Mouse (Mus musculus): ENCODE results near the gene Afap1l2. TPM values are rescaled to one million over a fixed set of nuclear protein-coding genes. Genes with fewer than 3 reads are reported as not detected.

Afap1l2 gene
- polyA plus RNA-seq, 1 experiment from 2014 or later, result 2.7 TPM

DNA sequence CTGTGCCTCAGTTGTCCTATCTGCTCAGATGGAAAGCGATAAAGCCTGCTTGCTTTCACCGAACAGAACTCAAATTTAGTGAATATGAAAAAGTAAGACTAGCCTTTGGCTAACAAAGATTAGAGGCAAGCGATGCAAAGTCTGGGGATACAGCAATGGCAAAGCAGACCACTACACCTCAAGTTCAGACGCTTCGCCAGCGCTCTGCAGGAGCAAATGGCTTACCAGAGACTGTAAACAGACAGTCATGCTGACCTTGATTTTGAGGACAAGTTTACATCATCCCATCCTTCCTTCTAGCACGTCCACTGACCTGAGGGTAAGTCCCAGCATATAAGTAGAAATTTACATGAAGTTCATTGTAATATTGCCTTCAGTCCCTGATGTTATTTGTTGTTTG lies 61.8 kb downstream of the Afap1l2 start:
- H3K4me2 ChIP-seq, result no peak overlapping the region
- H3K4me3 ChIP-seq, result no peak overlapping the region
- H3K27ac ChIP-seq, result no peak overlapping the region
- WGBS, result 93% methylated on average over 7 of the region's 7 CpGs
- ATAC-seq, result no peak
- H3K36me3 ChIP-seq (ENCODE audit: poor library complexity, severe bottlenecking), result no peaks in the 10 kb centered on the region
- H3K9me3 ChIP-seq (replicated peaks), result no peaks in the 10 kb centered on the region
- H3K27me3 ChIP-seq, result no peaks in the 10 kb centered on the region
- no peaks in the 10 kb centered on the region for H3K4me1 ChIP-seq
- no peak overlapping the region for H3K9ac ChIP-seq

DNA sequence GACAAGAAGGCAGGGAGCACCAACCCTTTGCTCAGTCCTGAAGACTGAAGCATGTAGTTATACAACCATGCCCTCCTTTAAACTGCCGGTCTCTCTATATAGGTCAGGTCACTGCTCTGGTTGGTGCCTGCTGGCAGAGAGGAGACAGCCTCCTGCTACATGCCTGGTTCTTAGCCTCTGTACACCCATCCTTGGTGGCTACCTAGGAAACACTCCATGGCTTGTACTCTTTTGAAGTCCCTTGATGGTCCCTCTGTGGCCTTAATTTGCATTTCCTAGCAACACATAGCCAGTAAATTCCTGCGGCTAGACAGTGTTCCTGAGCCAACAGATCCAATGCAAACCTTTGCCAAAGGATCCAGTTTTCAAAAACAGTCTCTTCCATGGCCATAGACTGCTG lies 62.4 kb downstream of the Afap1l2 start:
- Histone ChIP-seq H3K4me3 (no peak overlapping the region), H3K36me3 (ENCODE audit: poor library complexity, severe bottlenecking) (no peaks in the 10 kb centered on the region), H3K27ac (no peak overlapping the region), H3K9me3 (replicated peaks) (no peaks in the 10 kb centered on the region), H3K9ac (no peak overlapping the region), H3K27me3 (no peaks in the 10 kb centered on the region), H3K4me1 (no peaks in the 10 kb centered on the region), H3K4me2 (no peak overlapping the region)
- ATAC-seq, result no peak
- 85% methylated on average over 2 of the region's 2 CpGs for WGBS

- WGBS, result 96% methylated on average over 3 of the region's 3 CpGs
- Histone ChIP-seq H3K9ac (no peak overlapping the region), H3K9me3 (replicated peaks) (no peaks in the 10 kb centered on the region), H3K36me3 (ENCODE audit: poor library complexity, severe bottlenecking) (no peaks in the 10 kb centered on the region), H3K27ac (no peak overlapping the region), H3K4me2 (no peak overlapping the region), H3K4me1 (no peaks in the 10 kb centered on the region), H3K27me3 (no peaks in the 10 kb centered on the region), H3K4me3 (no peak overlapping the region)
- no peak for ATAC-seq
These were observed 63.2 kb downstream of the Afap1l2 start for GRCm38 (mm10) chr19:56944826-56945225.

- Histone ChIP-seq H3K4me2 (no peak overlapping the region), H3K9me3 (replicated peaks) (no peaks in the 10 kb centered on the region), H3K4me3 (no peak overlapping the region), H3K27ac (no peak overlapping the region), H3K27me3 (no peaks in the 10 kb centered on the region), H3K9ac (no peak overlapping the region), H3K36me3 (ENCODE audit: poor library complexity, severe bottlenecking) (no peaks in the 10 kb centered on the region), H3K4me1 (no peaks in the 10 kb centered on the region)
- ATAC-seq, result no peak
- WGBS, result 86% methylated on average over 9 of the region's 9 CpGs
These were observed 63.8 kb downstream of the Afap1l2 start for GRCm38 (mm10) chr19:56944211-56944610.

DNA sequence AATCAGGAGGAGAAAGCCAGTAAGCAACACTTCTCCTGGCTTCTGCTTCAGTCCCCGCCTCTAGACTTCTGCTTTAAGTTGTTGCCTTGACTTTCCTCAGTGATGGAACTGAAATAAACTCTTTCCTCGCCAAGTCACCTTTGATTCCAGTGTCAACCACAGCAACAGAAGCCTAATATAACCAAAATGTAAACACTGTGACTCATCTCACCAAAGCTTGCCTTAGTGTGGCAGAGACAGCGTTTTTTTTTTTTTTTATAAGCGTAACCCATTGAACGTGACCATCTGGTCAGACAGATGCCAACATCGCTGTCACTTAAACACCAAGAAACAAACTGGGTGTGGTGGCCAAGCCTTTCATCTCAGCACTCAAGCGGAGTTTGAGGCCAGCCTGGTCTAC lies 65.8 kb downstream of the Afap1l2 start:
- ATAC-seq, result no peak
- no peaks in the 10 kb centered on the region for H3K4me1 ChIP-seq
- H3K9ac ChIP-seq, result no peak overlapping the region

DNA sequence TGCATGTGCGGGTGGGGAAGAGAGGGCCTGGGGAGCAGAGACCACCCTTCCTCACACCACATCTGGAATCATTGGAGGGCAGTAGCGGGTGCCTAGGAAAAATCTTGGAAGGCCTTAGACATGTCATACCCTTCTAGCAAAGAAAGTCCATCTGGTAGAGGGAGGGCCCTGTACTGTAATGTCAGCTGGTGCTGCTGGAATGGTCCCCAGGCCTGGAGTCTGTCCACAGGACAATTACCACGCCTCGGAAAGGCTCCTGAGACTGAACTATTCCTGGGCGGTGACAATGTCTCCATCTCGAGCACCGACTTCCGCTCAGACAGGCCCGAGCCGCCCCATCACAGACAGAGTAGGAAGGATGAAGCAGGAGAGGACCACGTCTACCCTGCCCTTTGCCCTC lies 67.5 kb downstream of the Afap1l2 start:
- no peak overlapping the region for H3K9ac ChIP-seq
- WGBS, result 96% methylated on average over 11 of the region's 11 CpGs
- no peak overlapping the region for H3K4me3 ChIP-seq

More for the DNA sequence above, 65.8 kb downstream of the Afap1l2 start:
- H3K36me3 ChIP-seq (ENCODE audit: poor library complexity, severe bottlenecking), result no peaks in the 10 kb centered on the region
- H3K4me2 ChIP-seq, result no peak overlapping the region
- H3K9me3 ChIP-seq (replicated peaks), result no peaks in the 10 kb centered on the region
- no peak overlapping the region for H3K27ac ChIP-seq
- 93% methylated on average over 7 of the region's 7 CpGs for WGBS
- H3K4me3 ChIP-seq, result no peak overlapping the region
- H3K27me3 ChIP-seq, result no peaks in the 10 kb centered on the region

DNA sequence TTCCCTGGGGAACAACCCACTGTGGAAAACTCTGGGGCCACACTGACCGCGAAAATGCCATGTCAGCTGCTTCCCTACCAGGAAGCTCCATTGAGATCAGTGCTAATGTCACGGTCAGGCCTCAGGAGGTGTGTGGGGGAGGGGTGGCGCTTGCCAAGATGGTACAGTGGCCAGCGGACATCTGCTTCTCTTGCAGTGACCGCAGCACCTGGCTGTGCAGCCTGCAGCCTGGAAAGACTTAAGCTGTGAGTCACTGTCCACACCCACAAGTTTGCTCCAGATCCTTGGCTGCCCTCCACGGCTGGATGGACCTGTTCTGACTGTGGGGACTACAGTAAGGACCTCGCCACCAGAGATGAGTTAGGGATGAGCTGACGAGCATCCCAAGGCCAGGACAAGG lies 68.2 kb downstream of the Afap1l2 start:
- ATAC-seq, result no peak

More for the DNA sequence above, 67.5 kb downstream of the Afap1l2 start:
- no peak overlapping the region for H3K4me2 ChIP-seq
- no peaks in the 10 kb centered on the region for H3K4me1 ChIP-seq
- no peak overlapping the region for H3K27ac ChIP-seq
- H3K27me3 ChIP-seq, result no peaks in the 10 kb centered on the region
- ATAC-seq, result no peak
- no peaks in the 10 kb centered on the region for H3K36me3 ChIP-seq (ENCODE audit: poor library complexity, severe bottlenecking)
- no peaks in the 10 kb centered on the region for H3K9me3 ChIP-seq (replicated peaks)

DNA sequence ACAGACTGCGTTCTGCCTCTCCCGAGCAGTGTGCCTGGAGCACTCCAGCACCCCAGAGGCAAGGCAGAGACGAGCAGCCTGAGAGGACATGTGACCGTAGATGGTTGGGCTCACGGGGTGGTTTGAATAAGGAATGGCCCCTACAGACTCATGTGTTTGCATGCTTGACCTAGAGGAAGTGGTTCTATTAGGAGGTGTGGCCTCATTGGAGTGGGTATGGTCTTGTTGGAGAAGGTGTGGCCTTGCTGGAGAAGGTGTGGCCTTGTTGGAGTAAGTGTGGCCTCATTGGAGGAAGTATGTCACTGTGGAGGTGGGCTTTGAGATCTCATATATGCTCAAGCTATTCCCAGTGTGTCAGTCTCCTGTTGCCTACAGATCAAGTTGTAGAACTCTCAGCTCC lies 70.1 kb downstream of the Afap1l2 start:
- H3K27ac ChIP-seq, result no peak overlapping the region
- no peak for ATAC-seq
- no peaks in the 10 kb centered on the region for H3K4me1 ChIP-seq
- H3K4me2 ChIP-seq, result no peak overlapping the region
- no peaks in the 10 kb centered on the region for H3K27me3 ChIP-seq
- H3K36me3 ChIP-seq (ENCODE audit: poor library complexity, severe bottlenecking), result no peaks in the 10 kb centered on the region
- no peaks in the 10 kb centered on the region for H3K9me3 ChIP-seq (replicated peaks)
- 91% methylated on average over 5 of the region's 5 CpGs for WGBS
- no peak overlapping the region for H3K9ac ChIP-seq
- no peak overlapping the region for H3K4me3 ChIP-seq

More for the DNA sequence above, 68.2 kb downstream of the Afap1l2 start:
- no peaks in the 10 kb centered on the region for H3K36me3 ChIP-seq (ENCODE audit: poor library complexity, severe bottlenecking)
- H3K4me2 ChIP-seq, result no peak overlapping the region
- no peak overlapping the region for H3K27ac ChIP-seq
- no peaks in the 10 kb centered on the region for H3K9me3 ChIP-seq (replicated peaks)
- H3K27me3 ChIP-seq, result no peaks in the 10 kb centered on the region
- 86% methylated on average over 9 of the region's 9 CpGs for WGBS
- H3K4me3 ChIP-seq, result no peak overlapping the region
- no peaks in the 10 kb centered on the region for H3K4me1 ChIP-seq
- H3K9ac ChIP-seq, result no peak overlapping the region

GRCm38 (mm10) chr19:56936253-56936652 lies 71.8 kb downstream of the Afap1l2 start:
- Histone ChIP-seq H3K9ac (no peak overlapping the region), H3K36me3 (ENCODE audit: poor library complexity, severe bottlenecking) (no peaks in the 10 kb centered on the region), H3K27me3 (no peaks in the 10 kb centered on the region), H3K9me3 (replicated peaks) (no peaks in the 10 kb centered on the region), H3K4me2 (no peak overlapping the region), H3K27ac (no peak overlapping the region), H3K4me1 (no peaks in the 10 kb centered on the region), H3K4me3 (no peak overlapping the region)
- ATAC-seq, result no peak
- 94% methylated on average over 8 of the region's 8 CpGs for WGBS

DNA sequence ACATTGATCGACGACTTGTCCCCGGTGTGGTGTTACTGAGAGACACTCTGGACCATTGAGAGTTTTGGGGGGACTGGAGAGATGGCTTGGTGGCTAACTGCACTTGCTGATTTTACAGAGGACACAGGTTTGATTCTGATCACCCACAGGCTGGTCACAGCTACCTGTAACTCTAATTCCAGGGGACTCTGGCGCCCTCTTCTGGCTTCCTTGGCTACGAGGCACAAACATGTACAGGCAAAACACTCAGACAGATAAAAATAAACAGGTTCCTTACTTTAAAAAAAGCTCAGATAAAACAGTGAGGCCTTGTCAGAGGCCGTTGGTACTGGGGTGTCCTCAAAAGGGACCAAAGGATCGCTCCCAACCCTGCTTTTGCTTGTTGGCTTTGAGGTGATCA lies 72.3 kb downstream of the Afap1l2 start:
- H3K36me3 ChIP-seq (ENCODE audit: poor library complexity, severe bottlenecking), result no peaks in the 10 kb centered on the region
- no peak overlapping the region for H3K4me3 ChIP-seq
- 82% methylated on average over 7 of the region's 7 CpGs for WGBS
- H3K4me2 ChIP-seq, result no peak overlapping the region
- H3K27me3 ChIP-seq, result no peaks in the 10 kb centered on the region
- H3K27ac ChIP-seq, result no peak overlapping the region
- H3K9ac ChIP-seq, result no peak overlapping the region
- ATAC-seq, result no peak
- H3K4me1 ChIP-seq, result no peaks in the 10 kb centered on the region
- no peaks in the 10 kb centered on the region for H3K9me3 ChIP-seq (replicated peaks)

- Histone ChIP-seq H3K9me3 (replicated peaks) (no peaks in the 10 kb centered on the region), H3K4me1 (no peaks in the 10 kb centered on the region), H3K4me2 (no peak overlapping the region), H3K27ac (no peak overlapping the region), H3K27me3 (no peaks in the 10 kb centered on the region), H3K36me3 (ENCODE audit: poor library complexity, severe bottlenecking) (no peaks in the 10 kb centered on the region), H3K9ac (no peak overlapping the region), H3K4me3 (no peak overlapping the region)
- no peak for ATAC-seq
- WGBS, result 88% methylated on average over 6 of the region's 6 CpGs
These were observed 72.9 kb downstream of the Afap1l2 start for GRCm38 (mm10) chr19:56935111-56935510.

GRCm38 (mm10) chr19:56933800-56934199 lies 74.2 kb downstream of the Afap1l2 start:
- Histone ChIP-seq H3K9me3 (replicated peaks) (no peaks in the 10 kb centered on the region), H3K4me3 (no peak overlapping the region), H3K4me1 (no peaks in the 10 kb centered on the region), H3K9ac (no peak overlapping the region), H3K4me2 (no peak overlapping the region), H3K27ac (no peak overlapping the region), H3K27me3 (no peaks in the 10 kb centered on the region), H3K36me3 (ENCODE audit: poor library complexity, severe bottlenecking) (no peaks in the 10 kb centered on the region)
- ATAC-seq, result no peak
- WGBS, result 91% methylated on average over 3 of the region's 3 CpGs

- no peak overlapping the region for H3K27ac ChIP-seq
- no peaks in the 10 kb centered on the region for H3K9me3 ChIP-seq (replicated peaks)
- no peak overlapping the region for H3K4me3 ChIP-seq
- no peaks in the 10 kb centered on the region for H3K4me1 ChIP-seq
- no peak for ATAC-seq
- no peaks in the 10 kb centered on the region for H3K27me3 ChIP-seq
- H3K36me3 ChIP-seq (ENCODE audit: poor library complexity, severe bottlenecking), result no peaks in the 10 kb centered on the region
- WGBS, result 86% methylated on average over 9 of the region's 9 CpGs
- H3K4me2 ChIP-seq, result no peak overlapping the region
- H3K9ac ChIP-seq, result no peak overlapping the region
These were observed 78.0 kb downstream of the Afap1l2 start for GRCm38 (mm10) chr19:56930029-56930428.
